Mouse (Mus musculus): ENCODE results near the gene Lman2.

DNA sequence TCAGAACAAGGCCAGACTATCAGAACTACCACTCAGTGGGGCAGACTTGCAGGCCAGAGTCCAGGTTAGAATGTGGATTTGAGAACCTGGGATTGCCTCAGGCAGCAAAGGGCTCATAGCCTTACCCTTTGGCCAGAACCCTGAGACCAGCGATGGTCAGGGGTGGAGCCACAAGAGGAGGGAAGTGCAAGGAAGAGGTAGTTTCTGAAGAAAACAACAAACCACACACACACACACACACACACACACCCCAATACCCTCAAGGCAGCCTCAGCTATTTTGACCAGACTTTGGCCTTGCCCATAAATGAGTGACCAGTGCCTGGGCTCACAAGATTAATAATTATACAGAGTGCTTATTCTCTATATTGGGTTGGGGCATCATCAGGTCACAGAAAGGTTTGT is 29.0 kb upstream of the Lman2 start:
- TF ChIP-seq POLR2A (IDR thresholded peaks at IDR 0.05; ENCODE audit: low read depth, low read length) (no peak), CTCF (IDR thresholded peaks at IDR 0.05; ENCODE audit: borderline replicate concordance, insufficient read depth, low read length) (no peak)

Data from embryonic fibroblast, embryonic 13.5 days (primary cell).